Mouse (Mus musculus) intestine, postnatal 0 days (tissue): ENCODE results near the gene Chd2. TPM values are rescaled to one million over a fixed set of nuclear protein-coding genes. Genes with fewer than 3 reads are reported as not detected.
"Not testable (repeated sequence)": the region's sequence is repeated elsewhere in the genome, so short reads cannot be mapped to it uniquely, and the experiment has no call there.

ENCODE experiments used
- ATAC-seq: fragments of 200-750 bp; cut with Nextera tagmentation; 2 replicates; pipeline ENCODE4 v1.8.0; 2017; ENCODE audit warnings: mild to moderate bottlenecking, moderate TSS enrichment, moderate library complexity
- H3K27ac ChIP-seq: fragments of 300-500 bp; sonication (generic); 2 replicates; pipeline ENCODE4 v1.5.1; 2014; ENCODE audit warnings: mild to moderate bottlenecking, low read depth, low read length, moderate library complexity
- H3K27me3 ChIP-seq: fragments of 300-500 bp; sonication (generic); replicated peaks from 2 replicates; pipeline ENCODE4 v1.6.1; 2014; ENCODE audit warnings: low read length, mixed read lengths; ENCODE audit not compliant: control insufficient read depth, insufficient read depth
- H3K36me3 ChIP-seq: fragments of 300-500 bp; sonication (generic); 2 replicates; pipeline ENCODE4 v1.6.1; 2014; ENCODE audit warnings: mild to moderate bottlenecking, moderate library complexity; ENCODE audit not compliant: control insufficient read depth, insufficient read depth
- H3K4me1 ChIP-seq: fragments of 300-500 bp; sonication (generic); replicated peaks from 2 replicates; pipeline ENCODE4 v1.6.1; 2014; ENCODE audit warnings: antibody characterized with exemption, low read length, mixed read lengths; ENCODE audit not compliant: control insufficient read depth, insufficient read depth
- H3K4me2 ChIP-seq: fragments of 300-500 bp; sonication (generic); replicated peaks from 2 replicates; pipeline ENCODE4 v1.6.1; 2014; ENCODE audit warnings: low read depth, mild to moderate bottlenecking, moderate library complexity
- H3K4me3 ChIP-seq: fragments of 300-500 bp; sonication (generic); 2 replicates; pipeline ENCODE4 v1.5.1; 2014; ENCODE audit warnings: low read depth, low read length
- H3K9ac ChIP-seq: fragments of 300-500 bp; sonication (generic); 2 replicates; pipeline ENCODE4 v1.6.1; 2014; ENCODE audit warnings: mild to moderate bottlenecking, low read depth, low read length
- H3K9me3 ChIP-seq: fragments of 300-500 bp; sonication (generic); 2 replicates; pipeline ENCODE4 v1.6.1; 2016; ENCODE audit warnings: mixed run types; ENCODE audit not compliant: control insufficient read depth
- CTCF ChIP-seq: sonication (generic); IDR thresholded peaks from 2 replicates; pipeline ENCODE4 v1.5.1; 2016; ENCODE audit warnings: low read depth, mild to moderate bottlenecking, control low read depth, antibody characterized with exemption, moderate library complexity
- WGBS: fragments of 180-500 bp; shearing (Covaris S2); extraction: QIAGEN DNeasy Blood & Tissue Kit; methylation state at CpG from one replicate; pipeline ENCODE4 v1.1.7; 2014; 5-methylcytosine and 5-hydroxymethylcytosine counted together
- polyA plus RNA-seq: library from polyadenylated mRNA; unstranded; fragments of >200 nt; fragmentation: Nextera tagmentation; extraction: Ambion mirVana; gene quantifications from 2 replicates; pipeline ENCODE4 v1.2.1, GENCODE M21; 2015

Gene Chd2
- polyA plus RNA-seq, 1 experiment from 2014 or later: 19.3 TPM

DNA sequence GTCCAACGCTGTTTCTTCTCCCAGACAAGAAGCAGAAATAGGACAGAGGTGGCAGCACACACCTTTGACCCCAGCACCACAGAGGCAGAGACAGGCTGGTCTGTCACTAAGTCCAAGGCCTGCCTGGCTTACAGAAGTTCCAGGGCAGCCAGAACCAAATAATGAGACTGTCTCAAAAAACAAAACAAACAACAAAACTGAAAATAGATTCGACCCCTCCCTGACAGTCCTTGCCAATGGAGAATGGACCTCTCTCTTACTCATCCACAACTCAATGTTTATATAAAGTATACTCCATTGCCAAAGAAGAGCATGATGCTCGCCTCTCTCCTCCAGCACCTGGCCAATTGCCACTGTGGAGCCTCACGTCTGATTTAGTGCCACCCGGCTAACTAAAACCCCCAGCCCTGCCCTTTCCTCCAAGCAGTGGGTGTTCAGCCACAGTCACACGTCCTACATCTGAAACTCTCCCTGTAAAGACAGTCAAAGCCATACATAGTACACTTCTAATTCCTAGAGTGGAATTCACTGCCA is 36.3 kb upstream of the Chd2 start:
- H3K9me3 ChIP-seq: no peaks in the 10 kb centered on the region
- peak overlapping the region; percentile 76 for H3K27ac ChIP-seq
- H3K4me2 ChIP-seq: no peak overlapping the region
- H3K27me3 ChIP-seq: no peaks in the 10 kb centered on the region
- TF ChIP-seq CTCF: no peak
- peak; percentile 79 for ATAC-seq
- H3K4me3 ChIP-seq: no peak overlapping the region
- no peak overlapping the region for H3K9ac ChIP-seq
- WGBS: 44% methylated on average over 6 of the region's 6 CpGs
- H3K36me3 ChIP-seq: no peaks in the 10 kb centered on the region
- H3K4me1 ChIP-seq: peaks cover 10% of the 10 kb centered on the region

DNA sequence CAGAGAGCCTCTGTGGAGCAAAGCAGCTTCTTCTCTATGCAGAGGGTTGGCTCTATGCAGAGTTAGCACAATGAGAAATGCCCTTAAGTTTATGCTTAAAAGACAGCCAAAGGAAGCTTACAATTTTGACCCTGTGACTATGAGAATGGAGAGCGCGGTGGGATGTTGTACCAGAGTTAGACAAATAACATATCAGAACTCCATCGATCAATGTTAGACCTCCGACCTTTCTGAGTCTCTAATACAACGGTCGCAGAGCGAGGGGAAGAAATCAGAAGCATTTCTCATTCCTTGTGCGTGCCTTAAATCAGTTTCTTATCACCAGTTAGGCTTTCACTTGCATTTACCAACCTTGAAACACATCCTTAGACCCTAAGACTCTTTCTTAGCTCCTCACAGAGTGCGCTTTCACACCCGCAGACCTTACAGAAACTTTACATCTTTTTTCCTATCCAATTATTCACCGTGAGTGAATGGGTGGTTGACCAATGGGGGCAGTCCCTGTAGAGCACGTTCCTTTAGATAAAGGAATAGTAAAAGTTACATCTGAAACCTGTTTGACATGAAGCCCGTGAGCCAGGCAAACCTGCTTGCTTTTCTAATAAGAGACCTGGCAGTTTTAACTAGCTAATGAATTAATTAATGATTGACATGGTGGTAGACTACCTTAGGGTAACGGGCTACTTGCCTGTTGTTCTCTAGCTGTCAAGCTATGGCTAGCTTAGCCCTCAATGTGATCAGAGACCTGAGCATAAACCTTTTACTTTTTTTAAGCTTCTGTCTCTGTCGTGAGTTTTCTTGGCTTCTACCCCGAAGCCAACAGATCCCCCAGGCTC is 34.7 kb upstream of the Chd2 start:
- Histone ChIP-seq H3K9ac (no peak overlapping the region), H3K36me3 (no peaks in the 10 kb centered on the region), H3K4me2 (no peak overlapping the region), H3K4me1 (peaks cover 10% of the 10 kb centered on the region), H3K27ac (peak overlapping the region; percentile 7; the same call in 1 of the 2 replicates), H3K4me3 (no peak overlapping the region), H3K9me3 (no peaks in the 10 kb centered on the region), H3K27me3 (no peaks in the 10 kb centered on the region)
- TF ChIP-seq CTCF: no peak
- no peak for ATAC-seq
- 39% methylated on average over 16 of the region's 16 CpGs for WGBS

DNA sequence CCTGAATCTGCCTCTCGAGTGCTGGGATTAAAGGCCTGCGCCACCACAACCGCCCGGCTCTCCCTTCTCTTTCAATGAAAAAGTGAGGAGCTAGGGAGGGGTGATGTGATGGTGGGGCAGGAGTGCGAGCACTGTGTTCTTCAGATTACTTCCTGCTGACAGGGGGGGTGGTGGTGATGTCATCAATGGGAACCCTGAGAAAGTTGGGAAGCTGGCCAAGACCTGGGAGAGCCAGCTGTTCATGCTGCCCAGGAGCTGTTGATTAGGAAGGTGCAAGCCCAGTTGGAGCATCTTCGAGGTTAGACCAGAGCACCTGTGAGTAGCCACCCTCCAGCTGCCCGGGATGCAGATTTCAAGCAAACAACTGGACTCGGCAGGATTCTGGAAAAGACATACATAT is 33.6 kb upstream of the Chd2 start:
- Histone ChIP-seq H3K4me2 (no peak overlapping the region), H3K4me1 (peaks cover 10% of the 10 kb centered on the region), H3K9me3 (no peaks in the 10 kb centered on the region), H3K36me3 (no peaks in the 10 kb centered on the region), H3K27me3 (no peaks in the 10 kb centered on the region), H3K9ac (no peak overlapping the region), H3K4me3 (no peak overlapping the region), H3K27ac (no peak overlapping the region)
- ATAC-seq: peak; percentile 14; the same call in 1 of the 2 replicates
- 58% methylated on average over 8 of the region's 8 CpGs for WGBS
- TF ChIP-seq CTCF: no peak

DNA sequence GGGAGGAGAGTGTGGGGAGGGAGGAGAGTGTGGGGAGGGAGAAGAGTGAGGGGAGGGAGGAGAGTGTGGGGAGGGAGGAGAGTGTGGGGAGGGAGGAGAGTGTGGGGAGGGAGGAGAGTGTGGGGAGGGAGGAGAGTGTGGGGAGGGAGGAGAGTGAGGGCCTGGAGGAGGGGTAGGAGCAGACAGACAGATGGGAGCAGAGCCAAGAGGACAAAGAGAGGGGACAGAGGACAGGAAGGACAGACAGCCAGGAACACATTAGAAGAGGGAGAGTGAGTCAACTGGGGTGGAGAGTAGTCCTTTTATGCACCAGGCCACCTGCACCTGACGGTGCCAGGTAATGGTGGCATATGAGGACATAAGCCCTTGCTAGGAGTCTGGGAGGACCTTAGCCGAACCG is 33.0 kb upstream of the Chd2 start:
- H3K36me3 ChIP-seq, H3K9ac ChIP-seq, H3K27me3 ChIP-seq, H3K4me2 ChIP-seq, H3K27ac ChIP-seq, H3K9me3 ChIP-seq, H3K4me3 ChIP-seq: not testable (repeated sequence)
- H3K4me1 ChIP-seq: peaks cover 10% of the 10 kb centered on the region
- WGBS: 68% methylated on average over 3 of the region's 3 CpGs
- peak; percentile 45; the same call in 1 of the 2 replicates for ATAC-seq

DNA sequence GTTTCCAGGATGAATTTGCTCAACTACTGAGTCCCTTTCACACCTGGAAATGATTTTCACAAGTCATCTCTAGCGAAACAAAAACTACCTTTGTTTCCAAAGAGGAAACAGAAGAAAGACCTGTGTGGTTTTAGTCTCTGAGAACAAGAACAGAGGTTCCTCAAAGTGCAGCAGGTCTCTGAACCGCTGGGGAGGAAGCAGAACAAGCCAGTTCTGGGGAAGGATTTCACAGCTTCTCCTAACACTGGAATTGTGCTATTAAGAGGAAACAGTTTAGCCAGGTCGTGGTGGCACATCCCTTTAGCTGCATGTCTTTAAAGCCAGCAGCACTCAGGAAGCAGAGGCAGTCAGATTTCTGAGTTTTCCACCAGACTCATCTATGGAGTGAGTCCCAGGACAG is 30.9 kb upstream of the Chd2 start:
- Histone ChIP-seq H3K4me3 (no peak overlapping the region), H3K9ac (no peak overlapping the region), H3K36me3 (no peaks in the 10 kb centered on the region), H3K4me2 (no peak overlapping the region), H3K4me1 (peaks cover 3% of the 10 kb centered on the region; the same call in 1 of the 2 replicates), H3K27ac (no peak overlapping the region), H3K27me3 (no peaks in the 10 kb centered on the region), H3K9me3 (no peaks in the 10 kb centered on the region)
- WGBS: 69% methylated on average over 3 of the region's 3 CpGs
- no peak for ATAC-seq
- no peak for TF ChIP-seq CTCF

DNA sequence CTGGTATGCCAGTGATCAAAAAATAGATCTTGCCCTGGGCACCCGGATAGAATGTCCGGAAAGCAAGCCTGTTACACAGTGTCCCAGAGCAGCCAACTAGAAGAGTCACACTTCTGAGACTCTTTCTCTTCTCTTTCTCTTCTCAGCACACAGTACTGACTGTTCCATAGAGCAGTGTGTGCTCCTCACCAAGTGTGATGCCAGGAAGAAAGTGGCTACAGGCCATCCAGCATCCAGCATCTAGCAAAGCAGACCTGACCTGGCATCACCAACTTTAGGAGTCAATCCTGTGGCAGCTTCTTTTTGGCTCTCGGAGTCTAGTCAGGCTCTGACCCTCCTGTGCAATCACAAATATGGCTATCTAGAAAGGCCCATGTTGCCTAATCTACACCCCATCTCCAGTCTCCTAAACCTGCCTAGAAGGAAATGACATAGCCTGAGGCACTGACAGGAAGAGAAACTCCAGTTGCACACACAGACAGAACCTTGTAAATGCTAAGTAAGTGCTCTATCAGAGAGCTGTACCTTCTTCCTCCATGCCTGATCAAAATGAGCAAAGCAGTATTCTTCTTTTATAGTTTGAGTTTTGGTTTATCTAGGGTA is 27.3 kb upstream of the Chd2 start:
- ATAC-seq: no peak
- no peak overlapping the region for H3K4me3 ChIP-seq
- no peaks in the 10 kb centered on the region for H3K9me3 ChIP-seq
- H3K27ac ChIP-seq: no peak overlapping the region
- H3K36me3 ChIP-seq: no peaks in the 10 kb centered on the region
- no peak overlapping the region for H3K9ac ChIP-seq
- H3K4me1 ChIP-seq: 0 out of 2 replicates have a peak, but pooled peaks cover 3% of the 10 kb centered on the region
- no peak overlapping the region for H3K4me2 ChIP-seq
- TF ChIP-seq CTCF: no peak
- no peaks in the 10 kb centered on the region for H3K27me3 ChIP-seq
- 94% methylated on average over 3 of the region's 3 CpGs for WGBS
